Mouse (Mus musculus): ENCODE measurements around the gene Gm21994. TPM values are rescaled to one million over a fixed set of nuclear protein-coding genes. Genes with fewer than 3 reads are reported as not detected.

The Gm21994 gene
- polyA plus RNA-seq (2021; fragmentation: Nextera tagmentation), result 0.63 and 0.90 TPM in 2 replicates
- long read RNA-seq, experiment 1, result 0 reads
- long read RNA-seq, experiment 2, result 0 reads

DNA sequence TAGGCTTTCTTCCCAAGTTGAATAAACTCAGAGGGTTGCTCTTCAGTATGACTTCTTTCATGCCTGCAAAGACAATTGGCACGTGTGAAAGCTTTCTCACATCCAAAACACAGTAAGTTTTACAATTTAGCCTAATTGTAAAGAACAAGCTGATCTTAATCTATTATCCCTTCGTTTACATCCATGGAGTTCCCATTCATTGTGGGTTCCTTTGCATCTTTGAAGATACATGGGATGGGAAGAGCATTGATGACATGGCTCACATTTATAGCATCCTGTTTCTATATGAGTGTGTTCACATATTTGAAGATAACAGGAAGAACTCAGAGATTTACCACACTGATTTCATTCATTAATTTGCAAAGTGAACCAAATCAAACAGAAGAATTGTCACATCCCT, at the start of gene Gm21994:
Gm21994 (minus strand) TSS at position 101 of the 400 bp plus-strand sequence.

DNA sequence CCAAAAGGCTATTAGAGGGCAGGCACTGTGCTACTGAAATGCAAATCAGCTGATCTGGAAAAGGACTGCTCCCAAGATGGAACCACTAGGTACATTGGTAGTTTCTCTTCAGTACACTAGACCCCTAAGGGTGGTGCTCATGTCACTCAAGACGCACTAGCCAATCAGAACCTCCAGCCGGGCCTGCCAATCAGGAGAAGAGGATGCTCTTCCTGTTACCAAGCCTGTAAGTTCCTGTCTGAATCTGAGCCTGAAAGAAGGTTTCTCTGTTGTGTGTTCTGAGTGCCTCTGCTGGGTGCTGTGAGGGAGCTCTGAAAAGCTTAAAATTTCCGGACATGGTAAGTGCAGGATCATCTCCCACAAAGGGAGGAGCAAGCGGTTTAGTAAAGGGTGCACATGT, 1.9 kb upstream of the Gm21994 start, which contains the start of gene Gm14124:
Gm14124 (plus strand) TSS at position 227 of the 400 bp plus-strand sequence.

GRCm38 (mm10) chr2:150217600-150218362, 37.6 kb downstream of the Gm21994 start, which contains the start of gene Zfp937:
Gene Zfp937, plus strand, starts transcription at chr2:150218073.

Other genes starting within 250 kb of the Gm21994 start
- 6.0 and 9.8 TPM in 2 replicates for gene Zfp120, start 118.9 kb downstream of the Gm21994 start, polyA plus RNA-seq (2021; fragmentation: Nextera tagmentation)
- not detected in 2 replicates for gene Gm10770, start 75.9 kb downstream of the Gm21994 start, polyA plus RNA-seq (2021; fragmentation: Nextera tagmentation)
- not detected in 2 replicates for gene Gm14139, start 73.8 kb downstream of the Gm21994 start, polyA plus RNA-seq (2021; fragmentation: Nextera tagmentation)
- gene Zfp937, start 37.5 kb downstream of the Gm21994 start, polyA plus RNA-seq (2021; fragmentation: Nextera tagmentation), result 3.5 and 4.9 TPM in 2 replicates
- not detected in 2 replicates for gene Gm14124, start 1.9 kb upstream of the Gm21994 start, polyA plus RNA-seq (2021; fragmentation: Nextera tagmentation)
- 0.65 TPM in 1 of 2 replicates, not detected in the other for gene Gm10130, start 68.1 kb upstream of the Gm21994 start, polyA plus RNA-seq (2021; fragmentation: Nextera tagmentation)
- gene 3300002I08Rik, start 107.2 kb upstream of the Gm21994 start, polyA plus RNA-seq (2021; fragmentation: Nextera tagmentation), result 3.2 and 5.0 TPM in 2 replicates
- 2.5 and 3.4 TPM in 2 replicates for gene Zfp442, start 195.9 kb upstream of the Gm21994 start, polyA plus RNA-seq (2021; fragmentation: Nextera tagmentation)
- not detected in 2 replicates for gene Zfp345, start 229.5 kb upstream of the Gm21994 start, polyA plus RNA-seq (2021; fragmentation: Nextera tagmentation)